Mouse (Mus musculus) neural tube, embryonic 13.5 days (tissue): ENCODE data around the gene Tes3-ps. TPM values are rescaled to one million over a fixed set of nuclear protein-coding genes. Genes with fewer than 3 reads are reported as not detected.
A peak's percentile ranks its signal among the peaks of the same experiment; 100 is the strongest.

ENCODE experiments used
- ATAC-seq: fragments of 200-750 bp; cut with Nextera tagmentation; 2 replicates; pipeline ENCODE4 v1.8.0; 2017; ENCODE audit warnings: low read depth, mild to moderate bottlenecking, moderate TSS enrichment, moderate library complexity
- H3K27ac ChIP-seq: fragments of 300-500 bp; sonication (generic); replicated peaks from 2 replicates; pipeline ENCODE4 v1.5.1; 2015; ENCODE audit warnings: moderate library complexity, mild to moderate bottlenecking, inconsistent platforms
- H3K27me3 ChIP-seq: fragments of 300-500 bp; sonication (generic); 2 replicates; pipeline ENCODE4 v1.6.1; 2015; ENCODE audit warnings: mild to moderate bottlenecking, inconsistent platforms
- H3K36me3 ChIP-seq: fragments of 300-500 bp; sonication (generic); 2 replicates; pipeline ENCODE4 v1.6.1; 2015; ENCODE audit warnings: mild to moderate bottlenecking, inconsistent platforms
- H3K4me1 ChIP-seq: fragments of 300-500 bp; sonication (generic); replicated peaks from 2 replicates; pipeline ENCODE4 v1.6.1; 2015; ENCODE audit warnings: inconsistent platforms
- H3K4me2 ChIP-seq: fragments of 300-500 bp; sonication (generic); 2 replicates; pipeline ENCODE4 v1.6.1; 2015; ENCODE audit warnings: inconsistent platforms, mild to moderate bottlenecking, moderate library complexity
- H3K4me3 ChIP-seq: fragments of 300-500 bp; sonication (generic); 2 replicates; pipeline ENCODE4 v1.5.1; 2015; ENCODE audit warnings: mild to moderate bottlenecking, inconsistent platforms
- H3K9ac ChIP-seq: fragments of 300-500 bp; sonication (generic); 2 replicates; pipeline ENCODE4 v1.6.1; 2015; ENCODE audit warnings: moderate library complexity, mild to moderate bottlenecking, inconsistent platforms
- H3K9me3 ChIP-seq: fragments of 300-500 bp; sonication (generic); 2 replicates; pipeline ENCODE4 v1.6.1; 2016; ENCODE audit warnings: inconsistent platforms
- WGBS: fragments of 180-500 bp; shearing (Covaris S2); methylation state at CpG from one replicate; pipeline ENCODE4 v1.1.7; 2015; 5-methylcytosine and 5-hydroxymethylcytosine counted together
- polyA plus RNA-seq: library from polyadenylated mRNA; unstranded; fragments of >200 nt; fragmentation: Nextera tagmentation; extraction: Ambion mirVana; gene quantifications from 2 replicates; pipeline ENCODE4 v1.2.1, GENCODE M21; 2015

The Tes3-ps gene
- polyA plus RNA-seq, 1 experiment from 2014 or later = 0.75 TPM

GRCm38 (mm10) chr13:49470319-49470718, 22.8 kb upstream of the Tes3-ps start:
- no peak for ATAC-seq
- WGBS = 86% methylated on average over 4 of the region's 4 CpGs

GRCm38 (mm10) chr13:49470806-49471205, 22.3 kb upstream of the Tes3-ps start:
- Histone ChIP-seq H3K27ac (no peak overlapping the region), H3K4me1 (no peaks in the 10 kb centered on the region; the same call in 1 of the 2 replicates), H3K9ac (no peak overlapping the region), H3K4me2 (no peak overlapping the region), H3K9me3 (no peaks in the 10 kb centered on the region), H3K4me3 (no peak overlapping the region), H3K27me3 (no peaks in the 10 kb centered on the region), H3K36me3 (0 out of 2 replicates have a peak, but pooled peaks cover 2% of the 10 kb centered on the region)
- ATAC-seq = no peak
- WGBS = 81% methylated on average over 4 of the region's 4 CpGs

More at GRCm38 (mm10) chr13:49470319-49470718, 22.8 kb upstream of the Tes3-ps start:
- Histone ChIP-seq H3K4me2 (no peak overlapping the region), H3K4me1 (no peaks in the 10 kb centered on the region; the same call in 1 of the 2 replicates), H3K4me3 (no peak overlapping the region), H3K27ac (no peak overlapping the region), H3K36me3 (peaks cover 6% of the 10 kb centered on the region), H3K27me3 (no peaks in the 10 kb centered on the region), H3K9me3 (no peaks in the 10 kb centered on the region), H3K9ac (no peak overlapping the region)

GRCm38 (mm10) chr13:49471981-49472675, 21.0 kb upstream of the Tes3-ps start:
- Histone ChIP-seq H3K27ac (no peak overlapping the region), H3K4me3 (no peak overlapping the region), H3K4me1 (no peaks in the 10 kb centered on the region; the same call in 1 of the 2 replicates), H3K27me3 (no peaks in the 10 kb centered on the region), H3K4me2 (no peak overlapping the region), H3K9me3 (no peaks in the 10 kb centered on the region), H3K36me3 (no peaks in the 10 kb centered on the region), H3K9ac (no peak overlapping the region)
- no peak for ATAC-seq
- WGBS = 55% methylated on average over 4 of the region's 4 CpGs

- no peak overlapping the region for H3K4me2 ChIP-seq
- H3K27me3 ChIP-seq = no peaks in the 10 kb centered on the region
- no peak for ATAC-seq
- no peak overlapping the region for H3K9ac ChIP-seq
- no peak overlapping the region for H3K27ac ChIP-seq
- WGBS = 92% methylated on average over 6 of the region's 6 CpGs
- H3K36me3 ChIP-seq = no peaks in the 10 kb centered on the region
- H3K4me1 ChIP-seq = no peaks in the 10 kb centered on the region; the same call in 1 of the 2 replicates
- no peaks in the 10 kb centered on the region for H3K9me3 ChIP-seq
- H3K4me3 ChIP-seq = no peak overlapping the region
These were observed 20.5 kb upstream of the Tes3-ps start for GRCm38 (mm10) chr13:49472676-49473005.

- Histone ChIP-seq H3K4me2 (no peak overlapping the region), H3K9ac (no peak overlapping the region), H3K9me3 (no peaks in the 10 kb centered on the region), H3K4me1 (no peaks in the 10 kb centered on the region), H3K36me3 (no peaks in the 10 kb centered on the region), H3K4me3 (no peak overlapping the region), H3K27me3 (no peaks in the 10 kb centered on the region), H3K27ac (no peak overlapping the region)
- 82% methylated on average over 3 of the region's 3 CpGs for WGBS
- no peak for ATAC-seq
These were observed 15.2 kb upstream of the Tes3-ps start for GRCm38 (mm10) chr13:49477887-49478286.

- H3K4me1 ChIP-seq = no peaks in the 10 kb centered on the region
- no peak overlapping the region for H3K27ac ChIP-seq
- H3K9me3 ChIP-seq = no peaks in the 10 kb centered on the region
- H3K4me2 ChIP-seq = no peak overlapping the region
- WGBS = 95% methylated on average over 6 of the region's 6 CpGs
- no peaks in the 10 kb centered on the region for H3K27me3 ChIP-seq
- H3K4me3 ChIP-seq = no peak overlapping the region
- no peak for ATAC-seq
- no peaks in the 10 kb centered on the region for H3K36me3 ChIP-seq
- no peak overlapping the region for H3K9ac ChIP-seq
These were observed 14.2 kb upstream of the Tes3-ps start for GRCm38 (mm10) chr13:49478851-49479374.

- 83% methylated on average over 4 of the region's 4 CpGs for WGBS
- no peaks in the 10 kb centered on the region for H3K4me1 ChIP-seq
- H3K36me3 ChIP-seq = no peaks in the 10 kb centered on the region
- no peaks in the 10 kb centered on the region for H3K9me3 ChIP-seq
- H3K4me3 ChIP-seq = no peak overlapping the region
- no peak overlapping the region for H3K9ac ChIP-seq
- H3K4me2 ChIP-seq = no peak overlapping the region
- no peaks in the 10 kb centered on the region for H3K27me3 ChIP-seq
- no peak overlapping the region for H3K27ac ChIP-seq
- no peak for ATAC-seq
These were observed 13.7 kb upstream of the Tes3-ps start for GRCm38 (mm10) chr13:49479399-49479798.

GRCm38 (mm10) chr13:49480057-49480456, 13.1 kb upstream of the Tes3-ps start:
- no peak overlapping the region for H3K9ac ChIP-seq
- no peaks in the 10 kb centered on the region for H3K4me1 ChIP-seq
- H3K4me2 ChIP-seq = no peak overlapping the region
- H3K27me3 ChIP-seq = no peaks in the 10 kb centered on the region
- no peaks in the 10 kb centered on the region for H3K9me3 ChIP-seq
- no peaks in the 10 kb centered on the region for H3K36me3 ChIP-seq
- H3K27ac ChIP-seq = no peak overlapping the region
- WGBS = 75% methylated on average over 2 of the region's 2 CpGs
- no peak for ATAC-seq
- H3K4me3 ChIP-seq = no peak overlapping the region

GRCm38 (mm10) chr13:49480551-49480950, 12.6 kb upstream of the Tes3-ps start:
- Histone ChIP-seq H3K4me3 (no peak overlapping the region), H3K27ac (peak overlapping the region; percentile 46; the same call in 1 of the 2 replicates), H3K9ac (no peak overlapping the region), H3K36me3 (no peaks in the 10 kb centered on the region), H3K27me3 (no peaks in the 10 kb centered on the region), H3K4me1 (no peaks in the 10 kb centered on the region), H3K4me2 (no peak overlapping the region), H3K9me3 (no peaks in the 10 kb centered on the region)
- WGBS = 72% methylated on average over 5 of the region's 5 CpGs
- no peak for ATAC-seq

GRCm38 (mm10) chr13:49485388-49485787, 7.7 kb upstream of the Tes3-ps start:
- H3K4me1 ChIP-seq = no peaks in the 10 kb centered on the region
- H3K27ac ChIP-seq = no peak overlapping the region
- WGBS = 82% methylated on average over 5 of the region's 5 CpGs

GRCm38 (mm10) chr13:49504510-49504909, 11.4 kb downstream of the Tes3-ps start, which contains the start of gene Ecm2:
TSS of gene Ecm2 (plus strand) at chr13:49504810.
- no peak within 1 kb of the TSS for H3K4me3 ChIP-seq
- 60% methylated on average over 4 of the region's 4 CpGs for WGBS
- no peak within 1 kb of the TSS for H3K4me2 ChIP-seq
- no peak within 1 kb of the TSS for H3K9ac ChIP-seq
- H3K36me3 ChIP-seq = no peaks in the 10 kb centered on the region
- no peak within 1 kb of the TSS for H3K27ac ChIP-seq
- no peaks in the 10 kb centered on the region for H3K4me1 ChIP-seq
- no peak for ATAC-seq
- H3K27me3 ChIP-seq = no peaks in the 10 kb centered on the region
- no peaks in the 10 kb centered on the region for H3K9me3 ChIP-seq

More at GRCm38 (mm10) chr13:49485388-49485787, 7.7 kb upstream of the Tes3-ps start:
- H3K4me3 ChIP-seq = no peak overlapping the region
- H3K9me3 ChIP-seq = no peaks in the 10 kb centered on the region
- no peaks in the 10 kb centered on the region for H3K36me3 ChIP-seq
- no peak overlapping the region for H3K9ac ChIP-seq
- ATAC-seq = no peak
- H3K4me2 ChIP-seq = no peak overlapping the region
- no peaks in the 10 kb centered on the region for H3K27me3 ChIP-seq

GRCm38 (mm10) chr13:49505776-49506175, 12.7 kb downstream of the Tes3-ps start:
- no peak overlapping the region for H3K27ac ChIP-seq
- no peak overlapping the region for H3K9ac ChIP-seq
- no peak for ATAC-seq
- H3K4me2 ChIP-seq = no peak overlapping the region
- 90% methylated on average over 4 of the region's 4 CpGs for WGBS
- no peaks in the 10 kb centered on the region for H3K4me1 ChIP-seq
- H3K4me3 ChIP-seq = no peak overlapping the region
- no peaks in the 10 kb centered on the region for H3K36me3 ChIP-seq
- no peaks in the 10 kb centered on the region for H3K9me3 ChIP-seq
- no peaks in the 10 kb centered on the region for H3K27me3 ChIP-seq

- H3K9me3 ChIP-seq = no peaks in the 10 kb centered on the region
- H3K4me1 ChIP-seq = no peaks in the 10 kb centered on the region
- no peaks in the 10 kb centered on the region for H3K27me3 ChIP-seq
- no peak for ATAC-seq
- no peaks in the 10 kb centered on the region for H3K36me3 ChIP-seq
- no peak overlapping the region for H3K4me3 ChIP-seq
- 80% methylated on average over 3 of the region's 3 CpGs for WGBS
- no peak overlapping the region for H3K9ac ChIP-seq
- H3K4me2 ChIP-seq = no peak overlapping the region
- H3K27ac ChIP-seq = no peak overlapping the region
These were observed 14.1 kb downstream of the Tes3-ps start for GRCm38 (mm10) chr13:49507176-49507575.
